Mouse (Mus musculus): ENCODE measurements around the gene Fitm1. TPM values are rescaled to one million over a fixed set of nuclear protein-coding genes. Genes with fewer than 3 reads are reported as not detected.

The Fitm1 gene
- polyA plus RNA-seq (2016; fragmentation: Nextera tagmentation; extraction: Ambion mirVana), result 0.63 and 0.75 TPM in 2 replicates

- peaks cover 59% of the 10 kb centered on the region for H3K4me1 ChIP-seq
- WGBS (ENCODE audit: insufficient replicate concordance), result 65% methylated on average over 8 of the region's 8 CpGs
- 0 out of 2 replicates have a peak within 1 kb of the TSS, but pooled peaks have one; percentile 3 for H3K4me2 ChIP-seq
These were observed at the start of gene Fitm1 for GRCm38 (mm10) chr14:55575302-55575701. TSS of gene Fitm1 (plus strand) at chr14:55575617.

GRCm38 (mm10) chr14:55526674-55527073 lies 48.7 kb upstream of the Fitm1 start:
- H3K4me3 ChIP-seq, result no peak overlapping the region
- peaks cover 76% of the 10 kb centered on the region for H3K27me3 ChIP-seq (replicated peaks)
- WGBS (ENCODE audit: insufficient replicate concordance), result 66% methylated on average over 2 of the region's 2 CpGs
- H3K27ac ChIP-seq, result no peak overlapping the region
- H3K4me2 ChIP-seq, result no peak overlapping the region
- peaks cover 9% of the 10 kb centered on the region; the same call in 1 of the 2 replicates for H3K4me1 ChIP-seq
- H3K9me3 ChIP-seq (replicated peaks), result no peaks in the 10 kb centered on the region
- ATAC-seq, result no peak
- no peak overlapping the region for H3K9ac ChIP-seq
- no peaks in the 10 kb centered on the region for H3K36me3 ChIP-seq

More at GRCm38 (mm10) chr14:55575302-55575701, at the start of gene Fitm1:
- Histone ChIP-seq H3K27ac (no peak within 1 kb of the TSS), H3K36me3 (peaks cover 16% of the 10 kb centered on the region), H3K9me3 (replicated peaks) (no peaks in the 10 kb centered on the region), H3K4me3 (no peak within 1 kb of the TSS), H3K9ac (no peak within 1 kb of the TSS; the same call in 1 of the 2 replicates), H3K27me3 (replicated peaks) (no peaks in the 10 kb centered on the region)
- ATAC-seq, result no peak

GRCm38 (mm10) chr14:55527940-55528339 lies 47.5 kb upstream of the Fitm1 start:
- no peak for ATAC-seq
- Histone ChIP-seq H3K36me3 (no peaks in the 10 kb centered on the region), H3K27ac (no peak overlapping the region), H3K4me1 (peaks cover 9% of the 10 kb centered on the region; the same call in 1 of the 2 replicates), H3K9ac (no peak overlapping the region), H3K27me3 (replicated peaks) (peaks cover 66% of the 10 kb centered on the region), H3K9me3 (replicated peaks) (no peaks in the 10 kb centered on the region), H3K4me3 (no peak overlapping the region), H3K4me2 (no peak overlapping the region)
- WGBS (ENCODE audit: insufficient replicate concordance), result 8% methylated on average over 3 of the region's 3 CpGs

- 42% methylated on average over 6 of the region's 6 CpGs for WGBS (ENCODE audit: insufficient replicate concordance)
- Histone ChIP-seq H3K4me3 (no peak overlapping the region), H3K4me1 (peaks cover 37% of the 10 kb centered on the region), H3K36me3 (no peaks in the 10 kb centered on the region), H3K27me3 (replicated peaks) (0 out of 2 replicates have a peak, but pooled peaks cover 8% of the 10 kb centered on the region), H3K9ac (no peak overlapping the region), H3K27ac (no peak overlapping the region), H3K4me2 (no peak overlapping the region), H3K9me3 (replicated peaks) (no peaks in the 10 kb centered on the region)
- ATAC-seq, result no peak
These were observed 39.2 kb upstream of the Fitm1 start for GRCm38 (mm10) chr14:55536116-55536745.

- WGBS (ENCODE audit: insufficient replicate concordance), result under 1% methylated on average over 32 of the region's 32 CpGs
These were observed 35.2 kb upstream of the Fitm1 start, which contains the start of gene Pck2 for GRCm38 (mm10) chr14:55540067-55540786. TSS of gene Pck2 (plus strand) at chr14:55540266.

GRCm38 (mm10) chr14:55540787-55541321 lies 34.6 kb upstream of the Fitm1 start:
- H3K9ac ChIP-seq, result peak overlapping the region; percentile 87
- peak overlapping the region; percentile 71 for H3K4me3 ChIP-seq
- peaks cover 51% of the 10 kb centered on the region for H3K4me1 ChIP-seq
- peak overlapping the region; percentile 87 for H3K27ac ChIP-seq
- no peaks in the 10 kb centered on the region for H3K9me3 ChIP-seq (replicated peaks)
- H3K27me3 ChIP-seq (replicated peaks), result 0 out of 2 replicates have a peak, but pooled peaks cover 4% of the 10 kb centered on the region
- H3K4me2 ChIP-seq, result peak overlapping the region; percentile 89
- H3K36me3 ChIP-seq, result peaks cover 37% of the 10 kb centered on the region
- under 1% methylated on average over 10 of the region's 10 CpGs for WGBS (ENCODE audit: insufficient replicate concordance)
- peak; percentile 38 for ATAC-seq

More at GRCm38 (mm10) chr14:55540067-55540786, 35.2 kb upstream of the Fitm1 start, which contains the start of gene Pck2:
- H3K4me2 ChIP-seq, result peak within 1 kb of the TSS; percentile 89
- H3K9ac ChIP-seq, result peak within 1 kb of the TSS; percentile 87
- H3K27ac ChIP-seq, result peak within 1 kb of the TSS; percentile 87
- peak; percentile 98 for ATAC-seq
- peaks cover 30% of the 10 kb centered on the region for H3K36me3 ChIP-seq
- H3K4me1 ChIP-seq, result peaks cover 51% of the 10 kb centered on the region
- H3K27me3 ChIP-seq (replicated peaks), result 0 out of 2 replicates have a peak, but pooled peaks cover 4% of the 10 kb centered on the region
- H3K4me3 ChIP-seq, result peak within 1 kb of the TSS; percentile 71
- no peaks in the 10 kb centered on the region for H3K9me3 ChIP-seq (replicated peaks)

GRCm38 (mm10) chr14:55542268-55542667 lies 33.1 kb upstream of the Fitm1 start:
- H3K27ac ChIP-seq, result peak overlapping the region; percentile 7; the same call in 1 of the 2 replicates
- H3K4me1 ChIP-seq, result peaks cover 41% of the 10 kb centered on the region
- H3K9ac ChIP-seq, result 0 out of 2 replicates have a peak overlapping the region, but pooled peaks have one; percentile 87
- 87% methylated on average over 12 of the region's 12 CpGs for WGBS (ENCODE audit: insufficient replicate concordance)
- no peak overlapping the region for H3K4me3 ChIP-seq
- no peaks in the 10 kb centered on the region for H3K9me3 ChIP-seq (replicated peaks)
- peak overlapping the region; percentile 89 for H3K4me2 ChIP-seq
- H3K36me3 ChIP-seq, result peaks cover 50% of the 10 kb centered on the region
- 0 out of 2 replicates have a peak, but pooled peaks cover 4% of the 10 kb centered on the region for H3K27me3 ChIP-seq (replicated peaks)
- no peak for ATAC-seq

GRCm38 (mm10) chr14:55544334-55544733 lies 31.1 kb upstream of the Fitm1 start:
- H3K4me2 ChIP-seq, result no peak overlapping the region
- WGBS (ENCODE audit: insufficient replicate concordance), result 91% methylated on average over 9 of the region's 9 CpGs
- H3K27ac ChIP-seq, result no peak overlapping the region
- H3K9ac ChIP-seq, result no peak overlapping the region
- no peak overlapping the region for H3K4me3 ChIP-seq
- H3K27me3 ChIP-seq (replicated peaks), result no peaks in the 10 kb centered on the region
- H3K4me1 ChIP-seq, result peaks cover 29% of the 10 kb centered on the region
- H3K36me3 ChIP-seq, result peaks cover 71% of the 10 kb centered on the region
- H3K9me3 ChIP-seq (replicated peaks), result no peaks in the 10 kb centered on the region
- no peak for ATAC-seq

GRCm38 (mm10) chr14:55550191-55550590 lies 25.2 kb upstream of the Fitm1 start:
- Histone ChIP-seq H3K9ac (no peak overlapping the region), H3K4me1 (peaks cover 14% of the 10 kb centered on the region), H3K4me2 (no peak overlapping the region), H3K36me3 (peaks cover 55% of the 10 kb centered on the region), H3K4me3 (no peak overlapping the region), H3K27ac (no peak overlapping the region), H3K27me3 (replicated peaks) (no peaks in the 10 kb centered on the region), H3K9me3 (replicated peaks) (no peaks in the 10 kb centered on the region)
- no peak for ATAC-seq
- 84% methylated on average over 6 of the region's 6 CpGs for WGBS (ENCODE audit: insufficient replicate concordance)

GRCm38 (mm10) chr14:55551347-55551746 lies 24.1 kb upstream of the Fitm1 start:
- H3K9me3 ChIP-seq (replicated peaks), result no peaks in the 10 kb centered on the region
- WGBS (ENCODE audit: insufficient replicate concordance), result 74% methylated on average over 5 of the region's 5 CpGs
- peaks cover 25% of the 10 kb centered on the region for H3K4me1 ChIP-seq
- no peaks in the 10 kb centered on the region for H3K27me3 ChIP-seq (replicated peaks)
- H3K9ac ChIP-seq, result no peak overlapping the region
- H3K27ac ChIP-seq, result no peak overlapping the region
- no peak for ATAC-seq
- H3K4me3 ChIP-seq, result no peak overlapping the region
- H3K36me3 ChIP-seq, result peaks cover 44% of the 10 kb centered on the region
- no peak overlapping the region for H3K4me2 ChIP-seq

GRCm38 (mm10) chr14:55551794-55552193 lies 23.6 kb upstream of the Fitm1 start:
- Histone ChIP-seq H3K36me3 (peaks cover 40% of the 10 kb centered on the region), H3K27me3 (replicated peaks) (no peaks in the 10 kb centered on the region), H3K9ac (no peak overlapping the region), H3K4me3 (no peak overlapping the region), H3K27ac (no peak overlapping the region), H3K4me2 (no peak overlapping the region), H3K4me1 (peaks cover 30% of the 10 kb centered on the region), H3K9me3 (replicated peaks) (no peaks in the 10 kb centered on the region)
- WGBS (ENCODE audit: insufficient replicate concordance), result 86% methylated on average over 8 of the region's 8 CpGs
- ATAC-seq, result no peak

GRCm38 (mm10) chr14:55554635-55555034 lies 20.8 kb upstream of the Fitm1 start:
- Histone ChIP-seq H3K4me2 (no peak overlapping the region), H3K27me3 (replicated peaks) (no peaks in the 10 kb centered on the region), H3K4me3 (no peak overlapping the region), H3K4me1 (peaks cover 53% of the 10 kb centered on the region), H3K27ac (no peak overlapping the region), H3K36me3 (peaks cover 11% of the 10 kb centered on the region), H3K9ac (no peak overlapping the region), H3K9me3 (replicated peaks) (no peaks in the 10 kb centered on the region)
- ATAC-seq, result no peak

Data from liver, embryonic 12.5 days (tissue).